Mouse (Mus musculus): ENCODE measurements around the gene Cryzl2. TPM values are rescaled to one million over a fixed set of nuclear protein-coding genes. Genes with fewer than 3 reads are reported as not detected.

Gene Cryzl2
- polyA plus RNA-seq, 2 experiments: 6.5 to 8.1 TPM

GRCm38 (mm10) chr1:157470761-157471386, 12.5 kb downstream of the Cryzl2 start:
- Histone ChIP-seq H3K27ac (no peak overlapping the region), H3K4me2 (ENCODE audit: low read depth) (no peak overlapping the region), H3K27me3 (ENCODE audit: control insufficient read depth, insufficient read depth, low read length) (no peaks in the 10 kb centered on the region), H3K36me3 (replicated peaks; ENCODE audit: control insufficient read depth, insufficient read depth, low read depth) (no peaks in the 10 kb centered on the region), H3K4me1 (replicated peaks; ENCODE audit: control insufficient read depth in 2 of 2, insufficient read depth in 2 of 2, low read length in 1 of 2) (no peaks in the 10 kb centered on the region), H3K9me3 (ENCODE audit: control insufficient read depth, low read length) (no peaks in the 10 kb centered on the region), H3K4me3 (ENCODE audit: insufficient read depth in 1 of 2, low read depth in 2 of 2, low read length in 2 of 2) (no peak overlapping the region), H3K9ac (replicated peaks) (no peak overlapping the region)
- 73% methylated on average over 9 of the region's 9 CpGs for WGBS (ENCODE audit: insufficient replicate concordance)
- TF ChIP-seq EP300 (IDR thresholded peaks at IDR 0.05; ENCODE audit: low read depth) (no peak), CTCF (IDR thresholded peaks at IDR 0.05; ENCODE audit: low read depth) (no peak)
- DNase-seq (ENCODE audit: low read depth in 3 of 3, low spot score in 3 of 3) (no peak), ATAC-seq (ENCODE audit: insufficient read depth) (no peak)

- 73% methylated on average over 7 of the region's 7 CpGs for WGBS (ENCODE audit: insufficient replicate concordance)
- ATAC-seq (ENCODE audit: insufficient read depth) (no peak), DNase-seq (ENCODE audit: low read depth in 3 of 3, low spot score in 3 of 3) (no peak)
- no peaks in the 10 kb centered on the region for H3K36me3 ChIP-seq (replicated peaks; ENCODE audit: control insufficient read depth, insufficient read depth, low read depth)
- H3K4me2 ChIP-seq (ENCODE audit: low read depth): no peak overlapping the region
- no peak overlapping the region for H3K4me3 ChIP-seq (ENCODE audit: insufficient read depth in 1 of 2, low read depth in 2 of 2, low read length in 2 of 2)
- no peak overlapping the region for H3K9ac ChIP-seq (replicated peaks)
- H3K9me3 ChIP-seq (ENCODE audit: control insufficient read depth, low read length): no peaks in the 10 kb centered on the region
- no peaks in the 10 kb centered on the region for H3K27me3 ChIP-seq (ENCODE audit: control insufficient read depth, insufficient read depth, low read length)
- no peaks in the 10 kb centered on the region for H3K4me1 ChIP-seq (replicated peaks; ENCODE audit: control insufficient read depth in 2 of 2, insufficient read depth in 2 of 2, low read length in 1 of 2)
- no peak overlapping the region for H3K27ac ChIP-seq
- TF ChIP-seq CTCF (IDR thresholded peaks at IDR 0.05; ENCODE audit: low read depth) (no peak), EP300 (IDR thresholded peaks at IDR 0.05; ENCODE audit: low read depth) (no peak)
Observed at GRCm38 (mm10) chr1:157472716-157473115, 14.3 kb downstream of the Cryzl2 start.

- ATAC-seq (ENCODE audit: insufficient read depth): no peak
- 58% methylated on average over 8 of the region's 8 CpGs for WGBS (ENCODE audit: insufficient replicate concordance)
- TF ChIP-seq CTCF (IDR thresholded peaks at IDR 0.05; ENCODE audit: low read depth) (no peak), EP300 (IDR thresholded peaks at IDR 0.05; ENCODE audit: low read depth) (no peak)
Observed at GRCm38 (mm10) chr1:157474865-157475264, 16.5 kb downstream of the Cryzl2 start.

GRCm38 (mm10) chr1:157476231-157476630, 17.9 kb downstream of the Cryzl2 start:
- no peak for DNase-seq (ENCODE audit: low read depth in 3 of 3, low spot score in 3 of 3)
- Histone ChIP-seq H3K4me2 (ENCODE audit: low read depth) (no peak overlapping the region), H3K4me3 (ENCODE audit: insufficient read depth in 1 of 2, low read depth in 2 of 2, low read length in 2 of 2) (no peak overlapping the region), H3K9me3 (ENCODE audit: control insufficient read depth, low read length) (no peaks in the 10 kb centered on the region), H3K27ac (no peak overlapping the region), H3K27me3 (ENCODE audit: control insufficient read depth, insufficient read depth, low read length) (no peaks in the 10 kb centered on the region), H3K36me3 (replicated peaks; ENCODE audit: control insufficient read depth, insufficient read depth, low read depth) (no peaks in the 10 kb centered on the region), H3K4me1 (replicated peaks; ENCODE audit: control insufficient read depth in 2 of 2, insufficient read depth in 2 of 2, low read length in 1 of 2) (0 out of 4 replicates have a peak, but pooled peaks cover 0 to 3% of the 10 kb centered on the region in 2 experiments), H3K9ac (replicated peaks) (no peak overlapping the region)
- WGBS (ENCODE audit: insufficient replicate concordance): 55% methylated on average over 2 of the region's 2 CpGs
- TF ChIP-seq CTCF (IDR thresholded peaks at IDR 0.05; ENCODE audit: low read depth) (no peak), EP300 (IDR thresholded peaks at IDR 0.05; ENCODE audit: low read depth) (no peak)
- no peak for ATAC-seq (ENCODE audit: insufficient read depth)

More at GRCm38 (mm10) chr1:157474865-157475264, 16.5 kb downstream of the Cryzl2 start:
- no peak for DNase-seq (ENCODE audit: low read depth in 3 of 3, low spot score in 3 of 3)
- Histone ChIP-seq H3K27ac (no peak overlapping the region), H3K9ac (replicated peaks) (no peak overlapping the region), H3K4me2 (ENCODE audit: low read depth) (no peak overlapping the region), H3K27me3 (ENCODE audit: control insufficient read depth, insufficient read depth, low read length) (no peaks in the 10 kb centered on the region), H3K4me1 (replicated peaks; ENCODE audit: control insufficient read depth in 2 of 2, insufficient read depth in 2 of 2, low read length in 1 of 2) (no peaks in the 10 kb centered on the region), H3K4me3 (ENCODE audit: insufficient read depth in 1 of 2, low read depth in 2 of 2, low read length in 2 of 2) (no peak overlapping the region), H3K9me3 (ENCODE audit: control insufficient read depth, low read length) (no peaks in the 10 kb centered on the region), H3K36me3 (replicated peaks; ENCODE audit: control insufficient read depth, insufficient read depth, low read depth) (no peaks in the 10 kb centered on the region)

GRCm38 (mm10) chr1:157480090-157480489, 21.7 kb downstream of the Cryzl2 start:
- no peak overlapping the region for H3K4me2 ChIP-seq (ENCODE audit: low read depth)
- H3K9ac ChIP-seq (replicated peaks): no peak overlapping the region
- WGBS (ENCODE audit: insufficient replicate concordance): 31% methylated on average over 9 of the region's 9 CpGs
- no peaks in the 10 kb centered on the region for H3K9me3 ChIP-seq (ENCODE audit: control insufficient read depth, low read length)
- no peak for DNase-seq (ENCODE audit: low read depth in 3 of 3, low spot score in 3 of 3)
- H3K27me3 ChIP-seq (ENCODE audit: control insufficient read depth, insufficient read depth, low read length): no peaks in the 10 kb centered on the region
- ATAC-seq (ENCODE audit: insufficient read depth): no peak
- no peak for TF ChIP-seq EP300 (IDR thresholded peaks at IDR 0.05; ENCODE audit: low read depth)
- no peak overlapping the region for H3K4me3 ChIP-seq (ENCODE audit: insufficient read depth in 1 of 2, low read depth in 2 of 2, low read length in 2 of 2)
- no peaks in the 10 kb centered on the region for H3K36me3 ChIP-seq (replicated peaks; ENCODE audit: control insufficient read depth, insufficient read depth, low read depth)
- H3K4me1 ChIP-seq (replicated peaks; ENCODE audit: control insufficient read depth in 2 of 2, insufficient read depth in 2 of 2, low read length in 1 of 2): peaks cover 0 to 6% of the 10 kb centered on the region in 2 experiments; a peak in 1 of 4 replicates
- no peak overlapping the region for H3K27ac ChIP-seq
